Mouse (Mus musculus) left cerebral cortex, adult 18-20 months (tissue): Measurements from ENCODE around the gene Zfp637. TPM values are rescaled to one million over a fixed set of nuclear protein-coding genes. Genes with fewer than 3 reads are reported as not detected.

Source experiments
- total RNA-seq, 2 experiments: library from RNA; stranded (reverse); gene quantifications; 2 replicates each; pipeline ENCODE4 v1.2.3; 2021

Zfp637 gene
- total RNA-seq, 2 experiments from 2014 or later, result 54.7 to 55.8 TPM

Other genes with a start within 250 kb of the Zfp637 start
- gene Zfp239, start 20.9 kb downstream of the Zfp637 start, total RNA-seq, result 10 to 100 TPM; 44.7 to 49.1 TPM
- 100 to 1,000 TPM; 112 to 144 TPM for gene Hnrnpf, start 59.1 kb downstream of the Zfp637 start, total RNA-seq
- not detected for gene Fxyd4, start 96.5 kb downstream of the Zfp637 start, total RNA-seq
- gene Rasgef1a, start 170.3 kb downstream of the Zfp637 start, total RNA-seq, result 100 to 1,000 TPM; 201 to 250 TPM